Mouse (Mus musculus) spleen, postnatal 14 days (tissue): ENCODE measurements around the gene Map1b.
A peak's percentile ranks its signal among the peaks of the same experiment; 100 is the strongest.

Experiments used
- DNase-seq, 2 experiments: peaks; one replicate each; pipeline ENCODE4 v3.0.0; 2021 to 2022; ENCODE audit warnings: low spot score in 2 of 2

Gene Map1b

GRCm38 (mm10) chr13:99410611-99411515 lies 105.5 kb downstream of the Map1b start:
- DNase-seq: no peak

- no peak for DNase-seq
These were observed 107.1 kb downstream of the Map1b start for GRCm38 (mm10) chr13:99409216-99409615.

DNA sequence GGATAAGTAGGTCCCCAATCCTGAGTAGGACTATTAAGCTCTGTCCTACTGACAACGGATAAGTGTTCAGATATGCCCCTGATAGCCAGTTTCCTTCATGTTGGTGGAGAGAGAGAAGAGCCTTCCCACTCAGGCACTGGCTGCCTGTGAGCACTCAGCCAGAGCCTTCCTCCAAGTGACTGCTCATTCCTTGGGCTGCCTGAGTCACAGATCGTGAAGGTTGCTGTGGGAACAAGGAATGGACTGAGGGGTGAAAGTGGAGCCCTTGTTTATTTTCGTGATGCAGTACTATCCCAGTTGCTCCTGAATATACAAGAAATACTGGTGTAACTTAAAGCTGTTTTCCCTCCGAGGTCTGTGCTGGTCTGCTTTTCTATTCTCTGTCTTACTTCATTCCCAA lies 117.0 kb downstream of the Map1b start:
- no peak for DNase-seq

DNA sequence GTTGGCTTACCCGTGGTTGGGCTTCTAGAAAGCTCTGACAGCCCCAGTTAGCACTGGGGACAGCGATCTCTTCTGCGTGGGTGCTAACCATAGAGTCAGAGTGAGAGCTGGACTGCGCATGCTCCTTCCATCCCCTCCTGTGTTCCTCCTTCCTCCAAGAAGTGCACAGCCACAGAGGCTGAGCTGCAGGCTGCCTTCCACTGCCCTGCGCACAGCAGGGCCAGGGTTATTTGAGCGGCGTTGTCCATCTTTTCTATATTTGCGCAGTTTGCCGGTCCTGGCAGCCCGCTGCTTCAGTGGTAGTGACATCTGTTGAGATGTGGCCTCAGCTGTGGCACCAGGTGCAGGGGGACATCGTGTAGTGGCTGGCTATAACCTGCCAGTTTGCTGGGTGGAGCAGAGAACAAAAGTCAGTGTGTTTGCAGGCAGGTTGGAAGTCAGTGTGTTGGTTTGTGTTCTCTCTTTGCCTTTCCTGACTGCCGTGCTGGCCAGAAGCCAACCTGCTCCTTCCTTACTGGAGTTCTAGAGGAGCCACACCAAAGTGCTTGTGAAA lies 118.1 kb downstream of the Map1b start:
- no peak for DNase-seq

DNA sequence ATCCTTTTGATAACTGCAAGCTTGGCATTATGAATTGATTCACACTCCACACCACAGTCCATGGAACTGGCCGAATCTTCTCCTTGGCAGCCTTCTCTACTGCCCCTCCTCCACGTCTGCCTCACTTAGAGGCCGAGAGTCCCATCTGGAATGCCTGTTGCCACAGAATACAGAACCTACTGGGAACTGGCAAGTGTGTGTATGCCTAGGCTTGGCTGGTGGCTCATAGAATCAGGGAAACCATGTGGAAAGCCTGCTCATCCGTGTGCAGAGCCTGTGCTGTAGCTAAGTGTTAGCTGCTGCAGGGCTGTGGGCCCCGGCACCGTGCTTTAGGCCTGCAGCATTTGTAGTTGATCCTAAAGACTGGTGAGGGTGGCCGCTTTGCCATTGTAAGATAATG lies 119.1 kb downstream of the Map1b start:
- no peak for DNase-seq

GRCm38 (mm10) chr13:99395531-99395930 lies 120.8 kb downstream of the Map1b start:
- no peak for DNase-seq

- no peak for DNase-seq
These were observed 121.6 kb downstream of the Map1b start for GRCm38 (mm10) chr13:99394694-99395093.

GRCm38 (mm10) chr13:99393128-99393527 lies 123.2 kb downstream of the Map1b start:
- no peak for DNase-seq

- no peak for DNase-seq
These were observed 124.9 kb downstream of the Map1b start for GRCm38 (mm10) chr13:99391417-99391816.

DNA sequence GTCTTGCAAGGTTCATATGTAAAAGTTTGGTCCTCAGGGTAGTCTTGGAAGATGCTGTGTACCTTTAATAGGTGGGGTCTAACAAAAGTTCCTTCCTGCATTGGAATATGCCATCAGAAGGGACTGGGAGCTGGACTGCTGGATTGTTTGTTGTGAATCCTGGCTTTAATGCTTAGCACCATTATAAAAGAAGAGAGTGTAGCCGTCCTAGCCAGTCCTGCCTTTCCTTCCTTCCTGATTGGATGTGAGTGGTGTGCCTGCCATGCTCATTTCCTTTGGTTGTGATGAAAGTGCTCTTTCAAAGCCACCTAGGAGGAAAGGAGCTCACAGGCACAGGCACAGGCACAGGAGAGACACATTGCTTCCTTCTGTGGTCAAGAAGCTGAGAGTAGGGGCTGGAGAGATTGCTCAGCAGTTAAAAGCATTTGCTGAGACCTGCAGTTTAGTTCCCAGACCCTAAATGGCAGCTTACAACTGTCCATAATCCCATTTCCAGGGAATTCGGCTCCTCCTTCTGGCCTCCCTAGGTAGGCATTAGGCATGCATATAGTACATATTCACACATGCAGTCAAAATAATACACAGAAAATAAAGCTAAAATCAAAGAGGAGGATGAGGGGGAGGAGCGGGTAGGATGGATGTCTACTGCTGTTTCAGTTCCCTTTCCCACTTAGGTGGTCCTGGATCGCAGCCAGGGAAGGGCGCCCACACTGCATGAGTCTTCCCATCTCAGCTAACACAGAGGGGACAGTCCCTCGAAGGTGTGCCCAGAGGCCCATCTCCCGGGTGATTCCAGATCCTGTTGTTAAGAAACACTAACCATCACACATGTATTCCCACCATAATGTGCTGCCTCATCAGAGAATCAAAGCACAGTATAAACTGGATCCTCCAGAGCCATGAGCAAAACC lies 128.2 kb downstream of the Map1b start:
- DNase-seq: no peak

GRCm38 (mm10) chr13:99386341-99386740 lies 130.0 kb downstream of the Map1b start:
- no peak for DNase-seq

GRCm38 (mm10) chr13:99385911-99386310 lies 130.4 kb downstream of the Map1b start:
- DNase-seq: no peak

GRCm38 (mm10) chr13:99384555-99385203 lies 131.7 kb downstream of the Map1b start:
- no peak for DNase-seq

DNA sequence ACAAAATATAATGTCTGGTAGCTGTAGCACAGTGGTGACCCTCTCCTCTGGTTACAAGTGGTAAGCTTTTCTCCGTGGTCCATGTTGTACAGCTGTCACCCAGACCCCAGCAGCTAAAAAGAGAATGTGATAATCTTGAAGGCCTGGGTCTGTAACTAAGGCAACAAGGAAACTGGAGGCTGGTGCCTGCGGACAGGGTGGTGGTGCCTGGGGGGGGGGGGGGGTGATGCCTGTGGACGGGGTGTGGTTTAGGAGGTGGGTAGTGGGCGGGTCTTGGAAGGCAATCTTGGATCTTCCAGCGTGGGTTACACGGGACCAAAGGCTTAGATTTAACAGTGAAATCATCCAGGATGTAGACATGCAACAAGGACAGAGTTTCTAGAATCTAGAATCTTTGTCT lies 134.0 kb downstream of the Map1b start:
- no peak for DNase-seq

DNA sequence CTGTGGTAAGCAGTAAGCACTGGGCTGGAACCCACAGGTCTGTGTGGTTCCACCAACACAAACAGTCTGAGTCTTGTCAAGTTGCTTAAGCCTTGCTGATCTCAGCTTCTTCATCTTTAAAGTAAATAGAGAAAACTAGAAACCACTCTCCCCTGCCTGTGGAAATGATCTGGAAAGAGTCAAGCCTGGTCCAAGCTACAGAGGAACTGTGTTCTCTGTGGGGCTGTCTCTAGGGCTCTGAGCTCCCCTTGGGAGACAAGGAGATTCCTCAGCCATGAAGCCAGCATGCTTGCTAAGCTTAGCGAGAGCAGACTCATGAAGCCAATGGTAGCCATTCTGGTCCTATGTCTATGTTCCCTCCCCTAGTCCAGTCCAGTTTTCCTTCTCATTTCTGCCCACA lies 138.1 kb downstream of the Map1b start:
- DNase-seq: no peak

DNA sequence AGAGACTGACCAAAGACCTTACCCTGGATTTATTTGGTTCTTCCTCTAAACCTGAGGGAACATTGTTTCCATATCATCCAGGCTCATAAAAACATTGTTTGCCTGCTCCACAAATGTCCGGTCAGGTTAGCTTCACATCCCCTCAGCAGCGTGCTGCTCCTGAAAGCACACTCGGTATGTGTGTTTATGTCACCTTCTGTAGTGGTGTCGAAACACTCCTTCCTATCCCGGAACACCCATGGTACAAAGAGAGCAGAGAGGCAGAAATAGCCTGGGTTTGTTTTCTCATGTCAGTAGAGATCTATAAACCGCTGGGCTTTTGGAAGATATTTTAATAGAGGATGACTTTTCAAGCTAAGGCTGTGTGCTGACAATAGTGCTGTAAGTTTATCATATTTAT lies 139.3 kb downstream of the Map1b start:
- DNase-seq: no peak

DNA sequence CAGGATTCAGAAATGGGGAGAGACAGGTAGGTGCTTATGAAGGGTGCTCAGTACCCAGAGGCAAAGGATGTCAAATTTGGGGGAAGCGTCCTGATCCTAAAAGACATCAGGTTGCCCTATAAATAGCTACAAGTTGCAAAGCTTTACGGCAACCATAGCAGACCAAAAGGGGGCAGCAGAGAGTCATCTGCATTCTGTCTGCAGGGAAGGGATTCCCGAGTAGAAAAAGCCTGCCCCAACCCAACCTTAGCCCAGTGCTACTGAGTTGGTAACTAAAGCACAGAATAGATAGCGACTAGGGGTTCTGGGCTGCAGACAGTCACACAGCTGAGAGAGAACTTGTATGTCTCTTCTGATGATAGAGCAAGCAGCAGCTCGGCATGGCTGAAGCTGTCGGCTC lies 140.8 kb downstream of the Map1b start:
- peak in 1 of 2 experiments; percentile 35 for DNase-seq

DNA sequence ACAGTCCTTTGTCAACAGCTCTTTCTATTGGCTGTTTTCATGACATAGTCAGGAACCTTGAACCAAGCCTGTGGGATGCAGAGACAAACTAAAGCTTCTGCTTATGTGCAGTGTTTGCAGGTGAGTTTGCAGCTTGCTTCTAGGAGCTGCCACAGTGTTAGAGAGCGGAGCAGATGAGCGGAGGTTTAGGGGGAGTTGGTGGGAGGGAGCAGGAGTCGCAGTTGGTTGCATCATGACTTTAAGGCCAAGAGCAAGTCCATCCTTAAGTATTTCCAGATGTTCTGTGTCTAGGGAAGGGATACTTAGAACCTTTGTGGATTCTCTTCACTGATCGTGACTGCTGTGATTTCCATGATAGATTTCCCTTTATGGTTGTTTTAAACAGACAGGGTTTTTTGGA lies 142.1 kb downstream of the Map1b start:
- no peak for DNase-seq

DNA sequence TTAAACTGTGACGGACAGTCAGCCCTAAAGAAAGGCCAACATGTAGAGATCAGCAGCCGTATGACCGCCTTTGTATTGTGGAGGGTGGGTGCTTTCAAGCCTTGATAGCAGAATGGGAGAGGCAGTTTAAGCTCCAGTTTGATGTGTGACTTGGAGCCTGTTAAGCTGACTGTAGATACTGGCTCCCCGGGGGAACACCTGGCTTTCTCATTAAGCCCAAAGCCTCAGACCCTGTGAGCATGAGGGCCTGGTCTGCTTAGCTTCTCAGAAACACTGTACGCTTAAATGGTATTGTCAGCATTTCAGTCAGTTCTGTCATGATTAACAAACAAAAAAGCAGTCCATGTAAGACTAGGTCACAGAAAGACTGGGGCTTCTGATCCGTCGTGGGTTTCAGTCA lies 142.7 kb downstream of the Map1b start:
- DNase-seq: no peak
